In genomic region chr3:108880544-108881507, GRCm38 (mm10) we compare ENCODE assay signal across 1 mouse cellular context.
TF ChIP-seq lines count a peak whose summit lies in the region.

No protein-coding gene starts in this region.

TF ChIP-seq in CH12.LX, 34 proteins besides CTCF, POLR2A, EP300 and RAD21 (continued from another document):
- TF ChIP-seq TCF12 (IDR thresholded peaks at IDR 0.05; ENCODE audit: low read depth, low read length), result peak; percentile 34; the same call in 1 of the 2 replicates
TF ChIP-seq in CH12.LX: peak in this region for 5.
